Mouse (Mus musculus) left cerebral cortex, postnatal 14 days (tissue): ENCODE data around the gene Ablim2. TPM values are rescaled to one million over a fixed set of nuclear protein-coding genes. Genes with fewer than 3 reads are reported as not detected.

Experiments used
- DNase-seq, 2 experiments: peaks; one replicate each; pipeline ENCODE4 v3.0.0; 2021 to 2022; ENCODE audit warnings: low spot score in 2 of 2, mixed read lengths in 1 of 2
- intact Hi-C: fragments of 180-260 bp; cut with DNase I; formaldehyde crosslinking; loops from one replicate; pipeline ENCODE4 v1.15.1; 2025
- total RNA-seq, 2 experiments: library from RNA; stranded (reverse); gene quantifications; 2 replicates each; pipeline ENCODE4 v1.2.3; 2021

Gene Ablim2
- total RNA-seq, 2 experiments from 2014 or later: 106 to 112 TPM

DNA sequence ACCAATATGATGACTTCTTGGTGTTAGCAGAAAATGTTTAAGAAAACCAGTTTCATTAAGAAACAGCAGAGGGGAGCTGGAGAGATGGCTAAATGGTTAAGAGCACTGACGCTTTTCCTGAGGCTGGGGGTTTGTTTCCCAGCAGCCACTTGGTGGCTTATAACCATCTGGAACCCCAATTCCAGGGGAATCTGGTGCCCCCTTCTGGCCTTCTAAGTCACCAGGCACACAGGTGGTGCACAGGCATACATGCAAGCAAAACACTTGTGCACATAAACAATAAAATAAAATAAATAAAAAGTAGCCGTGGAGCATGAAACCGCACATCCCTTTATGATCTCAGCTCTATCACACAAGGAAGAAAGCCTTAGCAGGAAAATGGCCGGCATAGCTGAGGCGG lies 3.6 kb downstream of the Ablim2 start:
- no peak for DNase-seq
- intact Hi-C loops: no loop called here

DNA sequence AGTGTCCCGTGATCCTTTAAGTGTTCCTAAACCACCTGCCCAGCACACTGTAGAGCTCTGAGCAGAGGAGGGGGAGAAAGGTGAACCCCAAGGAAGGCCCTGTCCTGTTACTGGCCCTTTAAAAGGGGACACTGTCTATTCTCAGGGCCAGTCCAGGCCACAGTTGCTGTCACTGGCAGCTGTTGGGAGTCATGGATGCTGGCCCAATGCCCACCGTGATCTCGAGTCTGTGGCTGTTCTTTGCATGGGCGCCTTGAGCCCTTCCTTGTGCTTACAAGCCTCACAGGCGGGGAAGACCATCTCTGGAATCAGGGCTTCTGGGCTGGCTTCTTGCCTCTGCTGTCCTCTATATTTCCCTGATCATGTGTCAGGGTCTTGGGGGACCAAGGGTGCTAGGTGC lies 4.7 kb downstream of the Ablim2 start:
- intact Hi-C loops: no loop called here
- DNase-seq: peak; percentile 29 to 45

DNA sequence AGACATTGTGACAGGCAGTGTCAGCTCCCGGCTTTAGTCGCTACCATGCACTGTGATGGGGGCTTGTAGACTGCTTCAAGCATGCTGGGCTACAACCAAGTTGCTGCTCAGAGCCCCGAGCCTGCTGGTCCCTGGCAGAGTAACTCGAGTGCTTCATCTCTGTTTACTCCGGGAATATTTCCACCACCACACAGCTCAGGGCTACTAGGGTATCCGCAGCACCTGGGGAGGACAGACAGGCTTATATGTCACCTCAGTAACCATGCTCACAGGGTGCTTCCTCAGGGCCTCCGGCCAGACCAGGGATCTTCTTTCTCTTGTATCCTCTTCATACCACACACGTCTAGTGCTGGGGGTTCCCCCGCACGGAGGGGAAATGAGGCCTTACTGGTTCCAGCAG lies 5.2 kb downstream of the Ablim2 start:
- DNase-seq: no peak
- intact Hi-C loops: no loop called here

DNA sequence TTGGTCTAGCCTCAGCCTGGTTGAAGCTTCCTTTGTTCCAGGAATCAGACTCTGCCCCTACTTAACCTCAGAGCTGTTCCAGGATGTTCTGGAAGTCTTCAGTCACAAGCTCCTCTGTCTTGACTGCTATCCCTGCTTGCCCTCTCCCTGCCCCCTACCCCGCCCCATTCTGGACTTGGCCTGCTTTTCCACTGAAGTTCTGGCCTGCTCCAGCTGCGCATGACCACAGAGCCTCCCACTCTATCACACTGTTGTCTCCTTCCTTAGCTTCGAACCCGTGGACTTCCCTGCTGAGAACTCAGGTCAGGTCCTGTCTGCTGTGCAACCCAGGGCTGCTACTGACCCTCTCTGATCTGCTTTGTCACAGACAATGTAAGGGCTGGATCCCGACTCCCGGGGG lies 8.2 kb downstream of the Ablim2 start:
- intact Hi-C loops: no loop called here
- DNase-seq: no peak

DNA sequence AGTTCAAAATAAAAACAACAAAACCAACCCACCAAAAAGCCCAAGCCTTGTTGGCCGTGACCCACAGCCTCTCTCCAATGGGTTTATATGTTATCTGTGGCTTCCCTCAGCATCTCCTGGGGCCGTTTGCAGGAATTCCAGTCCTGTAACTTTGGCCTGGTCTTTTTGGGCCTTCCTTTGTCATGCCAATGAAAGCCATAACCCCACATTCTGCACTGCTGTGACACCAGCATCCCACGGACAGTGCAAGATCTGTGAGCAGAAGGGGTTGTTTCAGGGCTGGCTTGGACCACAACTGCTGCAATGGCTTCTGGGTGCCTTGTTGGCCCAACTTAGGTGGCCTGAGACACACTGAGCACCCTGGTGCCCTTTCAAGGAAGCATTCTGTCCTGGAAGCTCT lies 10.8 kb downstream of the Ablim2 start:
- intact Hi-C loops: no loop called here
- no peak for DNase-seq

DNA sequence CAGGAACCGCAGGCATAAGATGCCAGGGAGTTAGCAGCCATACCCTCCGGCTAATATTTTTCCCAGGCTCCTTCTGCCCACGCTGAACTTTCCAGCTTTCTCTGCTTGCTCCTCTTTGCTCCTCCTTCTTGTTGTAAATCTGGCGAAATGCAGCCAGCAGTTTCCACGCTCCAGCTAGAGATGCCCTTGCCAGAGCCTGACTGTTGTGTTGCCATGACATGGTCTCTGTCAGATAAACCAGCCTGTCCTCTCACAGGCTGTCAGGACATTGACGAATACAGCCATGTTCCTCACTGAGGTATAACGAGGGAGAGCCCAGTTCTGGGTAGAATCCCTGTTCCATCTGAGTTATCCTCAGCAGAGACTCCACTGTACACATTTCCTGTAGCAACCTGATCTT lies 11.3 kb downstream of the Ablim2 start:
- intact Hi-C loops: no loop called here
- no peak for DNase-seq

DNA sequence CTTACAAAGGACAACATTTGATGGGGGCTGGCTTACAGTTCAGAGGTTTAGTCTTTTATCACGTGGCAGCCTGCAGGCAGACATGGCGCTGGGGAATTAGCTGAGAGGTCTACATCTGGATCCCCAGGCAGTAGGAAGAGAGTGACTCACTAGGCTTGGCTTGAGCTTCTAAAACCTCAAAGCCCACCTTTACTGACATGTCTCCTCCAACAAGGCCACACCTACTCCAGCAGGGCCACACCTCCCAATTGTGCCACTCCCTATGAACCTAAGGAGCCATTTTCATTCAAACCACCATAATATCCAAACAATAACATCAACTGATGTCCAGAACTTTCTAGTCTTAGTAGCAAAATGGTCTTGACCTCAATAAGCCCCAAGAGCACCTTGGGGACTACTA lies 12.6 kb downstream of the Ablim2 start:
- intact Hi-C loops: no loop called here
- DNase-seq: no peak

DNA sequence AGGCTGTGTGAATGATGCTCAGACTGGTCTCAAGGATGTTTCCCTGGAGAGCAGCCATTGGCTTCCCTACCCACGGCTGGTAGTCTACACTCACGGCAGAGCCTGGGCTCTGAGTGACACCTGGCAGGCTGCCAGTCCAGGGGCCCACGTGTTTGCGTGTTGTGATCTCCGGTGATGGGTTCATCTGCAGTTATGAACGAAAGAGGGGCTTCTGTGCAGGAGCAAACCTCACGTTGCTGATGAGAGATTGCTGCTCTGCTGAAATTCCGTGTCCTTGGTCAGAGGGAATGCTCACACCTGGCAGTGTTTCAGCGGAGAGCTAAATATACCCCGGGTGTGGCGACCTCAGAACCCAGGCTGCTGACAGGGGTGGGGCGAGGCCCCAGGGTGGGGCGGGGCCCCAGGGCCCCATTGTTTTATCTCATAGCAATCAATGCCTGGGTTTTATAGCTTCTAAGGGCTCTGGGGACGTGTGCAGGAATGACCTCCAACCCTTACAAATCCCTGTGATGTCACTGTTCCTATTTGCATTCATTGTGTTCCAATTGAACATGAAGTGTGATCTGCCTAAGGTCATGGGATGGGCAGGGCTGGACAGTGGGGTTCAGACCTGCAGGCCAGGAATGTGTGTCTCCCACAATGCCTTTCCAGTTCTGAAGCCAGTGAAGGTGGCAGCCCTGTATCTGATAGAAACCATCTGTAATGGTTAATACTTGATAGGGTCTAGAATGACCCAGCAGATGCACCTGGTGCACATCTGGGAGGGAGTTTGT lies 13.4 kb downstream of the Ablim2 start:
- DNase-seq: peak in 1 of 2 experiments; percentile 40
- intact Hi-C loops: no loop called here

DNA sequence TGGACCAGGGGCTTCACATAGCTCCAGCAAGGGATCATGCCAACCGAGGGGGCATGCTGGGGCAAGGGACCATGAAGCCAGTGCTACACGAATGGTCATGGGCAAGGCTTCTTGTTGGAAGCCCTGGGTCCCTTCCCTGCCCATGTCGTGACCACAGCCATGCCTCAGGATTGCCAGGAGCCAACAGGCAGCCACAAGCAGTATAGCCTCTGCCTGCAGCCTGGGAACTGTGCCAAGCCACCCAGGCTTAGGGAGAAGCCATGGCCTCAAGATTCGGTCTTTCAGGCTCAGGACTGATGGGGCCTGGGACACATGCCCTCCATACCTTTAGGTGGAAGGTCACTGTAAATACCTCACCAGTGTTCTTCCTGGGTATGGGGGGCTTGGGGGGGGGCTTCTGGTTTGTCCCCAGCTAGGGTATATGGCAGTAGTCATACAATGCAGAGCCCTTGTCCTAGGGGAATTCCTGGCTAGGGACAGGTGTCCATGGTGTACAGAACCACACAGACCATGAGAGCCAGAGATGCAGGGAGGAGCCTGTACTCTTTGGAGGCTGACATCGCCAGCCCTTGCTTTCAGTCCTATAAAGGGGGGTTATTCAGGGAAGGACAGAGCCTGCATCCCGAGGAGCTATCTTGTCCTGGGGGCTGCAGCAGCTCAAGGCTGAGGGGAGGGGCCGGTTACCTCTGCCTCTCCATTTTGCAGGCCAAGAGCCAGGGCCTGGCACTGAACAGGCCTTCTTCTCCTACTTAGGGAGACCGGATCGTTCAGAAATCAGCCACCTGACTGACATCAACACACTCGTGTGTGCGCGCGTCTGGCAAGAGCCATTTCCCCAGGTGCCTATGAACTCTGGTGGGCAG lies 15.8 kb downstream of the Ablim2 start:
- DNase-seq: no peak
- intact Hi-C loops: no loop called here

DNA sequence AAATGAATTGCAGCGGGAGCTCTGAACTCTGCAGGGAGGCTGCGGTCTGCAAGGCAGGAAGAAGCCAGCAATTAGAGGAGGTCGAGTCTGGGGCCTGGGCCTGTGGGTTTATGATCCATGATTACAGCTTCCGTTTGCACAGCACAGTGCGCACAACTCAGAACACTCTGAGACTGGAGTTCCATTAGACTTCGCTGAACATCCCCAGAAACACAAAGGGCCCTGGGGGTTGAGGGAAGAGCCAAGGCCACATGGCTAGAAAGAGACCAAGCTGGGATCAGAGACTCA lies 16.4 kb downstream of the Ablim2 start:
- no peak for DNase-seq
- intact Hi-C loops: no loop called here

DNA sequence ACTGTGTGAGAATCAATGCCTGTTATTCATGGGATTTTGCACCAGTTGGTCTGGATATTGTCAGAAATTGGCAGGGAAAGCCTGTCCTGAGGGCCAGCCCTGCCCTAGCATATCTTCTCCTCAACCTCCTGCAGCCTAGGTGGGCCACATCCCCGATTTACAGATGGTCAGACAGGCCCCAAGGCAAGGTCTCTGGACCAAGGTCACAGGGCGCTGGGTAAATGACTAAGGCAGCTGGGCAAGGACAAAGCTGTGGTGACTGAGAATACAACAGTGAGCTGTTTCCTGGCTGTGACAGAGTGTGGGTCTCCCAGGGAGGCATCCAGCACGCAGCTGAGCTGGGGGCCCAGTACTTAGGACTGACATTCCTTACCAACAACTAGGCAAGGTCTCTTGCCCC lies 23.4 kb downstream of the Ablim2 start:
- intact Hi-C loops: no loop called here
- no peak for DNase-seq

DNA sequence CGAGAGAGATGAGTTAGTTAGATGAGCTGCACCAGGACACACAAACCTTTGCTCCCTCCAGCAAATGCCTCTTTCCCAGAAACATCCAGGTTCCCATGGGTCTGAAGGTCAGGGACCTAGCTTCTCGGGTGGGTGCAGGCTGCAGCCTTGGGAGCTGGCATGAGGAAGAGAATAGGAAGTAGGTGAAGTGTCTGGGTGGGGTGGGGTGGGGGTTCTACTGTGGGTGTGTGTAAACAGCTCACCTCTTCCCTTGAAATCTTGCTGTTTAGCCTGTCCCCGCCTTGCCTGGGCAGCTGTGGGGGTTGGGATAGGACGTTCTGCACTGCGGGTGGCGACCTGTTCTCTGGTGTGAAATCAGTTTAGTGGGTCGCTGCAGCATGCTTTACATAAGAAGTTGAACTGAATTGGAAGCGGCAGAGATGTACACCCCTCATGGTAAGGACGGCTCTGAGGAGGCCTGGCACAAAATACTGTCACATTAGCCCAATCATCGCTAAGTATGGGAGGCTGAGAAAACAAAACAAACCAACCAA lies 25.0 kb downstream of the Ablim2 start:
- no peak for DNase-seq
- intact Hi-C loops: no loop called here

DNA sequence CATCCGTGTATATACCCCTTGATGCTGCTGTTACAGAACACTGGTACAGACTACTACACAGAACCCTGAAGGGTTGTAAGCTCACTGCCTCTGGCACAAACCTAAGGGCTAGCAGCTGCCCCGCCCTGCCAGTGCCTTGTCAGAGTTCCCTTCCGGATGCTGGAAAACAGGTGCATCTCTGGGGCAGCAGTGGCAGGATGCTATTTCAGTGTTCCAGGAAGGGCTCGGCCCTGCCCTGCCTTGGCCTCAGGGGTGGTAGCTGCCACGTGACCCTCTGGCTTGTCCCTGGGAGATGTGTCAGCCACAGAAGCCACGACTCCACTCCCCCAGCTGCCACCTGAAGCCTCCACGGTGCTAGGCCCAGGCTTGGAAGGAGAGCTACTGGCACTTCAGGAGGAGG lies 28.2 kb downstream of the Ablim2 start:
- intact Hi-C loops: no loop called here
- DNase-seq: no peak

DNA sequence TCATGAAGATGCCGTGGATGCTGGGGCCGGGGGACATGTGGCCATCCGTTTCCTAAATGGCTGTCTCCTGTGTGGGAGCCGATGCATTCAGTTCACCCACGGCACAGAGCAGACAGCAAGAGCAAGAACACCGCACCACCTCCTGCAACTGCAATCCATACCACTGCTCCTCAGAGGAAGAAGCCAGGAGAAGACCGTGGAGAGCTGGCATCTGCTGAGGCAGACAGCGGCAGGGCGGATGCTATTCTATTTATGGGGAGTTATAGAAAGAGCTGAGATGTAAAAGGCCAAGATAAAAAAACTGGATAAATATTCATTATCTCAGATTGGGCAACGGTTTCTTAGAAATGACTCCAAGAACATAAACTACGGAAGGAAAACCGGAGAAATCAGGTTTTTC lies 30.2 kb downstream of the Ablim2 start:
- peak; percentile 58 to 70 for DNase-seq
- intact Hi-C loops: no loop called here

DNA sequence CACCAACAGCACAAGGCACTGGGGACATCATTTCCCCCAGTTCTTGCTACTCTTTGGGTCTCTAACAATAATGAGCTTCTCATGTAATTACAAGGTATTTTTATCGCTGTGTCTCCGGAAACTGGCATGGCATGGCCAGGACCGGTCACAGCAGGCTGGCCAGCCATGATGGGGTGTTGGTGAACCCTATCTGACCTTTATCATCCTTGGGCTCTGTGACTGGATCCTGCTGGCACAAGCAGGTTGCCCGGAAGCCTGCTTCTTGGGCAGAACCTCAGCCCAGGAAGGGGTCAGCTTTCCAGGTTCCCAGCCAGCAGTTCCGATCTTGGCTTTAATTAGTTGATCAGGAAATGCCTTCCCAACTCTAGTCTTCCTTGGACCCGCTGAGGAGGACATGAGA lies 31.0 kb downstream of the Ablim2 start:
- no peak for DNase-seq
- intact Hi-C loops: no loop called here

DNA sequence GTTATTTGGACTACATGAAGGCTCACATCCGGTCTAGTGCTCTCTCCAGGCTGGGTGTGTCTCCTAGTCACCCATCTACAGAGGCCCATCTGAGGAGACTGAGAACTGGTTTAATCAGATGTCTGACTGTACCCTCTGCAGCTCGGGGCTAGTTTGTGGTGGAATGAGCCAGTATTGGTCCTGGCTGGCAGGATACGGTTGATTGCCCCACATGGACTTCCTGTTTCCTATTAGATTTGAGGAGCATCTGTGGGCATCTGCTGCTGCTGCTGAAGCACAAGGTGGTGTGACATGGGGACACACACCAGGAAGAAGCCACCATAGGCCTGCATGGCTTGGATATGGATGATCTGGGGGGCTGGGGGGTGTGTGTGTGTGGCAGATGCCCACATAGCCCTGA lies 32.0 kb downstream of the Ablim2 start:
- DNase-seq: no peak

DNA sequence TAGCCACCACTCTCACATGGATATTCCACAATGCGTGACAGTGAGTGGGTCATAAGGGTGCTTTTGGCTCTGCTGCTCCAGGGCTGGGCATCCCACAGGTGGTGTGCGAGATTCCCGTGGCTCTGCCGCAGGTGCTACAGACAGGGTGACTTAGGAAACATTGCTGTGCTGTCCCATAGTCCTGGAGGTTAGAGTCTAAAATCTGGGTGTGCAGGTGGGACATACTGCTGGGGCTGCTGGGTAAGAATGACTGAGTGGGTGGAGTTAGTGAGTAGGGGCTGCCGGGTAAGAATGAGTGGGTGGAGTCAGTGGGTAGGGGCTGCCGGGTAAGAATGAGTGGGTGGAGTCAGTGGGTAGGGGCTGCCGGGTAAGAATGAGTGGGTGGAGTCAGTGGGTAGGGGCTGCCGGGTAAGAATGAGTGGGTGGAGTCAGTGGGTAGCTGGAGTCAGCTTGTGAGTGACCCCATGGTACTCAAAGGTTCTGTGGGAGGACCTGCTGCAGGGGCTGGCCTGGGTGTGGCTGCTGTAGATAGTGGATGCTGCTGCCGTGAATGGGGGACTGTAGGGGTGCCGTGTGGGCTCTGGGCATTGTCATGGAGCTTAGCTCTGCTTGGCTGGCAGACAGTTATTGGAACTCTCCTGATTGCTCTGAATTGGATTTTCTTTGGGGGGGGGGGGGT lies 32.8 kb downstream of the Ablim2 start:
- intact Hi-C loops: no loop called here
- DNase-seq: no peak

More for the DNA sequence above, 32.0 kb downstream of the Ablim2 start:
- intact Hi-C loops: no loop called here

DNA sequence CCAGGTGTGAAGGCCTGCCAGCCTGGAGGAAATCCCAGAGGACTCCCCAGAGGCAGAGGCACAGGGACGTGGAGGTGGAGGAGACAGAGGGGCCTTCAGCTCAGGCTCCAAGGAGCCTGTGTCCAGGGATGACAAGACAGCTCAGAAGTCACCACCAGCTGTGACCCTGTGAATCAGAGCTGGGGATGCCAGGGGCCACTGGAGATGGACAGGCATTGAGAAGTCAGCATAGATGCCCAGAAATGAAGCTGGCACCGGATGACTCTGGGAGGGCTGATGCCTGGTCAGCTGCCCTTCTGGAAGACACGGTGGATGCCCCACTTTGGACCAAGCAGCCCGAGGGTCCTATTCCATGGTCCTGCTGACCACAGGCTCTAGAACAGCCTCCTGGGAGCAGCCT lies 36.3 kb downstream of the Ablim2 start:
- no peak for DNase-seq
- intact Hi-C loops: no loop called here

DNA sequence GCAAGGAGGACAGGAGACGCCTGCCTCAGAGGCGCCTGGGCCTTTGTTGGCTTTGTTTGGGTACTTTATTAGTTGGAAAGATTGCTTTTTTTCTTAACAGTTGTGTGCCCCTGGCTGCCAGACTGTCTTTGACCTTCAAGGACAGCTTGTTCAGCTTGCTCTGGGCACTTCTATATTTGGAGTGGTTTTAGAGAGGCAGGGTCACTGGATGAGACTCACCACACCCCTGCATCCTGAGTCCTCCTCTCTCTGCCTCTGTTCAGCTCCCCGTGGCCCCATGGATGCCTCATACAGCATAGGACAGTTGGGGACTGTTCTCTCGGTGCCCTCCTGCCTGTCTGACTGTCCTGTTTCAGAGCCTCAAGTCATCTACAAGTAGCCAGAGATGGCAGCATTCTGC lies 37.3 kb downstream of the Ablim2 start:
- intact Hi-C loops: loop anchor here (1.0 kb wide), 1 partner anchor 63 kb away; no protein-coding TSS in a partner anchor
- DNase-seq: no peak

DNA sequence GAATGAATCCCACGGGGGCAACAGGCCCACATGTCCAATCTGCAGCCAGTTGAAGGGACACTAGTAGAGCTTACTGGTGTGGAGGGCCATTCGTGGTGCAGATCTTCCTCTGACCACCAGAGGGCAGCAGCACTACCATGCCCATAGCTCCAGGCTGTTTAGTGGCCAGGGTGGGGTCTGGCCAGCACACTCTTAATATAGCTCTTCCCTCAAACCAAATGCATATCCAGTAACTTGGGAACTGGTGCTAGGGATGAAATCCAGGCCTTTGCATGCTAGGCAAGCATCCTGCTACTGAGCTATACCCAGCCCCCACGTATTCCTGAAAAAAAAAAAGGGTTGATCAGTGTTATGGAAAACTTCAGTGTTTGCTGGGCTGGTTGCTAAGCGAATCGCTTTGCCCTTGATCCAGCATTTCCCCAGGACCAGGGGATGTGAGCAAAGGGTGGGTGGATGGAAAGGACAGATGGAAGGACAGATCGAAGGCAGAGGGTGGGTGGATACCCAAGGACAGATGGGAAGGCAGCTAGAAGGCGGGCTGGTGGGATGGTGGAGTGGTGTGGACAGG lies 37.9 kb downstream of the Ablim2 start:
- intact Hi-C loops: loop anchor here (1.0 kb wide), 1 partner anchor 63 kb away; no protein-coding TSS in a partner anchor

More for the DNA sequence above, 37.9 kb downstream of the Ablim2 start:
- DNase-seq: peak; percentile 77 to 84
